Mouse (Mus musculus) G1E (cell line): ENCODE measurements around the gene Pde4dip. TPM values are rescaled to one million over a fixed set of nuclear protein-coding genes. Genes with fewer than 3 reads are reported as not detected.
A peak's percentile ranks its signal among the peaks of the same experiment; 100 is the strongest.

ENCODE experiments used
- ATAC-seq: 2 replicates; pipeline ENCODE4 v1.8.0; 2016; ENCODE audit warnings: mild to moderate bottlenecking; ENCODE audit not compliant: insufficient number of reproducible peaks, poor library complexity, low FRiP score, severe bottlenecking; ENCODE audit errors: extremely low read depth
- DNase-seq: peaks from one replicate; pipeline ENCODE4 v3.0.0; 2012; ENCODE audit warnings: low spot score
- H3K27me3 ChIP-seq: 2 replicates; pipeline ENCODE4 v1.6.1; 2012; ENCODE audit warnings: mild to moderate bottlenecking, low read length, inconsistent platforms; ENCODE audit not compliant: insufficient read depth
- H3K36me3 ChIP-seq: replicated peaks from 2 replicates; pipeline ENCODE3; 2012; ENCODE audit warnings: mild to moderate bottlenecking, inconsistent platforms
- H3K4me1 ChIP-seq: 2 replicates; pipeline ENCODE4 v1.6.1; 2012; ENCODE audit warnings: low read depth, low read length, inconsistent platforms, mixed read lengths; ENCODE audit not compliant: insufficient read depth
- H3K4me3 ChIP-seq: 2 replicates; pipeline ENCODE4 v1.5.1; 2012; ENCODE audit warnings: low read depth, mild to moderate bottlenecking, inconsistent platforms, low read length, moderate library complexity, mixed read lengths
- H3K9me3 ChIP-seq: replicated peaks from 2 replicates; pipeline ENCODE4 v1.6.1; 2012; ENCODE audit warnings: inconsistent platforms
- CTCF ChIP-seq: IDR thresholded peaks from 2 replicates; pipeline ENCODE4 v1.5.1; 2012; ENCODE audit warnings: low read depth, low read length, inconsistent platforms, mixed read lengths
- GATA1 ChIP-seq: IDR thresholded peaks from 2 replicates; pipeline ENCODE4 v1.6.1; 2012; ENCODE audit warnings: borderline replicate concordance, low read length, inconsistent platforms, mixed read lengths
- GATA2 ChIP-seq: IDR thresholded peaks from 2 replicates; pipeline ENCODE4 v1.6.1; 2012; ENCODE audit warnings: low read depth, low read length, inconsistent platforms, borderline replicate concordance
- POLR2AphosphoS5 ChIP-seq: IDR thresholded peaks from 2 replicates; pipeline ENCODE4 v1.6.1; 2012; ENCODE audit warnings: low read depth, low read length, inconsistent platforms; ENCODE audit not compliant: insufficient replicate concordance
- TAL1 ChIP-seq: conservative IDR thresholded peaks from 2 replicates; pipeline ENCODE4 v1.6.1; 2012; ENCODE audit warnings: low read depth, low read length, inconsistent platforms, mixed read lengths
- polyA plus RNA-seq: library from polyadenylated mRNA; stranded (reverse); fragments of >175 nt; gene quantifications from 2 replicates; pipeline ENCODE4 v1.2.3, GENCODE M21; 2012
- total RNA-seq, 2 experiments: library from RNA; stranded (forward) in 1 of 2; stranded (reverse) in 1 of 2; fragments of 200-1000 nt in 1 of 2; fragments of >200 nt in 1 of 2; fragmentation: Nextera tagmentation in 1 of 2; gene quantifications; 2 replicates each; pipeline ENCODE4 v1.2.3; 2014 to 2017

Gene Pde4dip
- total and polyA plus RNA-seq, 3 experiments = 0.47 to 4.8 (median 2.7) TPM

- H3K9me3 ChIP-seq = no peaks in the 10 kb centered on the region
- peaks cover 68% of the 10 kb centered on the region for H3K36me3 ChIP-seq
- H3K4me1 ChIP-seq = peaks cover 4% of the 10 kb centered on the region; the same call in 1 of the 2 replicates
- DNase-seq = no peak
- H3K4me3 ChIP-seq = no peak overlapping the region
- TF ChIP-seq TAL1 = no peak
- no peak for TF ChIP-seq GATA2
- no peak for TF ChIP-seq CTCF
- TF ChIP-seq POLR2AphosphoS5 = no peak
- no peak for TF ChIP-seq GATA1
- ATAC-seq = no peak
- no peaks in the 10 kb centered on the region for H3K27me3 ChIP-seq
Measured at GRCm38 (mm10) chr3:97909737-97910136, 21.2 kb upstream of the Pde4dip start.

GRCm38 (mm10) chr3:97901586-97901985 lies 13.1 kb upstream of the Pde4dip start:
- no peaks in the 10 kb centered on the region for H3K27me3 ChIP-seq
- peak overlapping the region; percentile 100 for H3K4me3 ChIP-seq
- DNase-seq (no peak), ATAC-seq (no peak)
- peaks cover 8% of the 10 kb centered on the region for H3K4me1 ChIP-seq
- H3K36me3 ChIP-seq = peaks cover 15% of the 10 kb centered on the region
- TF ChIP-seq TAL1 (no peak), POLR2AphosphoS5 (no peak)
- H3K9me3 ChIP-seq = no peaks in the 10 kb centered on the region

- Histone ChIP-seq H3K27me3 (no peaks in the 10 kb centered on the region), H3K4me1 (peaks cover 8% of the 10 kb centered on the region), H3K9me3 (no peaks in the 10 kb centered on the region), H3K36me3 (peaks cover 10% of the 10 kb centered on the region), H3K4me3 (peak within 1 kb of the TSS; percentile 100)
- ATAC-seq = peak; percentile 95
- TF ChIP-seq GATA1 (no peak), CTCF (no peak), TAL1 (no peak), GATA2 (no peak), POLR2AphosphoS5 (no peak)
- peak; percentile 70 for DNase-seq
Measured at GRCm38 (mm10) chr3:97900516-97901490, 12.3 kb upstream of the Pde4dip start, which contains the start of gene Sec22b. Gene Sec22b, plus strand, starts transcription at chr3:97901190.

GRCm38 (mm10) chr3:97898381-97898780 lies 9.9 kb upstream of the Pde4dip start:
- peaks cover 2% of the 10 kb centered on the region for H3K36me3 ChIP-seq
- H3K4me1 ChIP-seq = peaks cover 8% of the 10 kb centered on the region
- no peak for TF ChIP-seq GATA2
- TF ChIP-seq GATA1 = no peak
- TF ChIP-seq TAL1 = no peak
- TF ChIP-seq POLR2AphosphoS5 = no peak
- TF ChIP-seq CTCF = no peak
- no peak for ATAC-seq
- H3K4me3 ChIP-seq = no peak overlapping the region
- DNase-seq = no peak
- no peaks in the 10 kb centered on the region for H3K9me3 ChIP-seq
- H3K27me3 ChIP-seq = no peaks in the 10 kb centered on the region

GRCm38 (mm10) chr3:97894695-97895094 lies 6.2 kb upstream of the Pde4dip start:
- ATAC-seq (no peak; the same call in 1 of the 2 replicates), DNase-seq (no peak)

GRCm38 (mm10) chr3:97890205-97890604 lies 1.7 kb upstream of the Pde4dip start:
- no peaks in the 10 kb centered on the region for H3K4me1 ChIP-seq
- H3K9me3 ChIP-seq = peaks cover 8% of the 10 kb centered on the region
- ATAC-seq (no peak), DNase-seq (no peak)
- TF ChIP-seq TAL1 (no peak), GATA2 (no peak)
- H3K36me3 ChIP-seq = no peaks in the 10 kb centered on the region
- no peak overlapping the region for H3K4me3 ChIP-seq
- H3K27me3 ChIP-seq = no peaks in the 10 kb centered on the region

More at GRCm38 (mm10) chr3:97894695-97895094, 6.2 kb upstream of the Pde4dip start:
- Histone ChIP-seq H3K4me3 (no peak overlapping the region), H3K27me3 (no peaks in the 10 kb centered on the region), H3K4me1 (no peaks in the 10 kb centered on the region), H3K9me3 (no peaks in the 10 kb centered on the region), H3K36me3 (no peaks in the 10 kb centered on the region)
- peak; percentile 42; the same call in 1 of the 2 replicates for TF ChIP-seq CTCF
- TF ChIP-seq GATA1 = no peak
- no peak for TF ChIP-seq GATA2

- no peaks in the 10 kb centered on the region for H3K36me3 ChIP-seq
- no peaks in the 10 kb centered on the region for H3K4me1 ChIP-seq
- TF ChIP-seq TAL1 (no peak), GATA1 (no peak), POLR2AphosphoS5 (no peak), GATA2 (no peak), CTCF (no peak)
- DNase-seq (no peak), ATAC-seq (no peak)
- peaks cover 8% of the 10 kb centered on the region for H3K9me3 ChIP-seq
- no peak overlapping the region for H3K4me3 ChIP-seq
- H3K27me3 ChIP-seq = no peaks in the 10 kb centered on the region
Measured at GRCm38 (mm10) chr3:97887785-97888167, 731 bp downstream of the Pde4dip start.
